Mouse (Mus musculus) Patski (cell line): ENCODE measurements at regions not wholly inside any gene's neighbourhood (a gene's known extent, or its start where the extent isn't known, plus 50 kb on each side); places are given as distances from the start of the nearest gene placed in this dataset.

ENCODE experiments used
- ATAC-seq: fragments of 100-300 bp; one replicate; pipeline ENCODE4 v1.8.0; 2021
- CTCF ChIA-PET: fragments of 350-600 bp; sonication (Branson Sonifier 250); formaldehyde crosslinking; loops from one replicate; lab custom pipeline; 2022; ENCODE audit warnings: inconsistent platforms; lab: Charles Lee
- POLR2A ChIA-PET: fragments of 350-600 bp; sonication (Branson Sonifier 250); formaldehyde crosslinking; loops from one replicate; lab custom pipeline; 2022; ENCODE audit warnings: antibody characterized with exemption, inconsistent platforms; lab: Charles Lee
- DNase-seq: peaks from one replicate; pipeline ENCODE4 v3.0.0-alpha.2; 2011; ENCODE audit warnings: low read depth, low spot score
- H3K27me3 ChIP-seq: fragments of 371-371 bp; one replicate; pipeline ENCODE4 v1.5.1; 2021
- CTCF ChIP-seq: fragments of 100-300 bp; IDR thresholded peaks from one replicate; pipeline ENCODE4 v1.5.1; 2021
- in situ Hi-C: fragments of 300-500 bp; cut with MboI; formaldehyde crosslinking; loops from 3 replicates; pipeline ENCODE4 v1.11.1; 2018; ENCODE audit warnings: low pct_unique_long_range_greater_than_20kb, mixed read lengths

GRCm38 (mm10) chr4:18169855-18170508, 1435.3 kb upstream of the Gm12353 start:
- in situ Hi-C loops = no loop called here
- no peak for DNase-seq
- CTCF ChIA-PET = interaction anchor here (1.1 kb wide), 1 partner anchor 10 kb away, joined by 3 read pairs; no protein-coding TSS in a partner anchor
- no peaks in the 10 kb centered on the region for H3K27me3 ChIP-seq
- TF ChIP-seq CTCF = no peak
- no peak for ATAC-seq
- POLR2A ChIA-PET = no interaction called here

GRCm38 (mm10) chr4:18170862-18171261, 1434.4 kb upstream of the Gm12353 start:
- TF ChIP-seq CTCF = no peak
- POLR2A ChIA-PET = no interaction called here
- ATAC-seq = no peak
- no peaks in the 10 kb centered on the region for H3K27me3 ChIP-seq
- no peak for DNase-seq
- in situ Hi-C loops = no loop called here
- CTCF ChIA-PET = no interaction called here

GRCm38 (mm10) chr4:18180870-18181447, 1424.3 kb upstream of the Gm12353 start:
- ATAC-seq = no peak
- no peak for TF ChIP-seq CTCF
- H3K27me3 ChIP-seq = no peaks in the 10 kb centered on the region
- no peak for DNase-seq
- CTCF ChIA-PET = no interaction called here
- POLR2A ChIA-PET = no interaction called here
- in situ Hi-C loops = no loop called here
